Mouse (Mus musculus) forebrain, postnatal 0 days (tissue): ENCODE measurements around the gene Ankrd60. TPM values are rescaled to one million over a fixed set of nuclear protein-coding genes. Genes with fewer than 3 reads are reported as not detected.

Source experiments
- ATAC-seq: fragments of 200-750 bp; cut with Nextera tagmentation; 2 replicates; pipeline ENCODE4 v1.8.0; 2017; ENCODE audit warnings: mild to moderate bottlenecking, moderate library complexity
- DNase-seq: peaks from one replicate; pipeline ENCODE4 v3.0.0-alpha.2; 2015
- H3K27ac ChIP-seq: fragments of 300-500 bp; sonication (generic); 2 replicates; pipeline ENCODE4 v1.5.1; 2014; ENCODE audit warnings: low read depth, mild to moderate bottlenecking, antibody characterized with exemption, low read length, moderate library complexity, mixed read lengths
- H3K27me3 ChIP-seq: fragments of 300-500 bp; sonication (generic); 2 replicates; pipeline ENCODE4 v1.6.1; 2014; ENCODE audit warnings: mild to moderate bottlenecking, low read length, mixed read lengths; ENCODE audit not compliant: insufficient read depth
- H3K36me3 ChIP-seq: fragments of 300-500 bp; sonication (generic); 2 replicates; pipeline ENCODE4 v1.6.1; 2014; ENCODE audit warnings: mild to moderate bottlenecking, moderate library complexity; ENCODE audit not compliant: insufficient read depth
- H3K4me1 ChIP-seq: fragments of 300-500 bp; sonication (generic); 2 replicates; pipeline ENCODE4 v1.6.1; 2014; ENCODE audit warnings: antibody characterized with exemption; ENCODE audit not compliant: insufficient read depth
- H3K4me2 ChIP-seq: fragments of 300-500 bp; sonication (generic); 2 replicates; pipeline ENCODE4 v1.6.1; 2014; ENCODE audit warnings: low read depth, mild to moderate bottlenecking, moderate library complexity
- H3K4me3 ChIP-seq: fragments of 300-500 bp; sonication (generic); 2 replicates; pipeline ENCODE4 v1.5.1; 2014; ENCODE audit warnings: low read depth, low read length, mixed read lengths
- H3K9ac ChIP-seq: fragments of 300-500 bp; sonication (generic); 2 replicates; pipeline ENCODE4 v1.6.1; 2014; ENCODE audit warnings: mild to moderate bottlenecking
- H3K9me3 ChIP-seq: fragments of 300-500 bp; sonication (generic); 2 replicates; pipeline ENCODE4 v1.6.1; 2016; ENCODE audit warnings: low read length
- CTCF ChIP-seq: sonication (generic); IDR thresholded peaks from 2 replicates; pipeline ENCODE4 v1.5.1; 2016; ENCODE audit warnings: antibody characterized with exemption, control low read depth, low read depth
- WGBS: fragments of 180-500 bp; shearing (Covaris S2); extraction: QIAGEN DNeasy Blood & Tissue Kit; methylation state at CpG from one replicate; pipeline ENCODE4 v1.1.7; 2014; 5-methylcytosine and 5-hydroxymethylcytosine counted together
- polyA plus RNA-seq: library from polyadenylated mRNA; unstranded; fragments of >200 nt; fragmentation: Nextera tagmentation; extraction: Ambion mirVana; gene quantifications from 2 replicates; pipeline ENCODE4 v1.2.1, GENCODE M21; 2015
- total RNA-seq: library from RNA; depleted of rRNA; stranded (reverse); fragments of >200 nt; gene quantifications from 2 replicates; pipeline ENCODE4 v1.2.3, GENCODE M21; 2014; rRNA removed

Ankrd60 gene
- total and polyA plus RNA-seq, 2 experiments from 2014 or later = not detected

GRCm38 (mm10) chr2:173522376-173522775 lies 55.8 kb downstream of the Ankrd60 start, which contains the start of gene 1700021F07Rik:
Gene 1700021F07Rik (plus strand): TSS chr2:173522586.
- TF ChIP-seq CTCF = no peak
- no peak within 1 kb of the TSS for H3K9ac ChIP-seq

More at GRCm38 (mm10) chr2:173522376-173522775, 55.8 kb downstream of the Ankrd60 start, which contains the start of gene 1700021F07Rik:
- H3K4me2 ChIP-seq = no peak within 1 kb of the TSS
- DNase-seq (no peak), ATAC-seq (no peak)
- H3K27ac ChIP-seq = no peak within 1 kb of the TSS
- no peaks in the 10 kb centered on the region for H3K36me3 ChIP-seq
- no peaks in the 10 kb centered on the region for H3K27me3 ChIP-seq
- no peaks in the 10 kb centered on the region for H3K4me1 ChIP-seq
- H3K9me3 ChIP-seq = no peaks in the 10 kb centered on the region
- 92% methylated on average over 18 of the region's 18 CpGs for WGBS
- no peak within 1 kb of the TSS for H3K4me3 ChIP-seq

Other genes with a start within 250 kb of the Ankrd60 start
- gene 1700021F07Rik, start 55.8 kb downstream of the Ankrd60 start, total RNA-seq = not detected in 2 replicates
- gene 1700021F07Rik, start 55.8 kb downstream of the Ankrd60 start, polyA plus RNA-seq = not detected in 2 replicates
- 20.4 and 23.0 TPM in 2 replicates for gene Rab22a, start 81.4 kb upstream of the Ankrd60 start, total RNA-seq
- gene Rab22a, start 81.4 kb upstream of the Ankrd60 start, polyA plus RNA-seq = 33.4 and 37.0 TPM in 2 replicates
- not detected in 2 replicates for gene 1700010B08Rik, start 141.1 kb upstream of the Ankrd60 start, total RNA-seq
- gene 1700010B08Rik, start 141.1 kb upstream of the Ankrd60 start, polyA plus RNA-seq = not detected in 2 replicates
- 40.2 and 41.8 TPM in 2 replicates for gene Vapb, start 159.1 kb upstream of the Ankrd60 start, total RNA-seq
- gene Vapb, start 159.1 kb upstream of the Ankrd60 start, polyA plus RNA-seq = 12.4 and 13.6 TPM in 2 replicates